ENCODE assay signal across 23 mouse cellular contexts in the genomic region with DNA sequence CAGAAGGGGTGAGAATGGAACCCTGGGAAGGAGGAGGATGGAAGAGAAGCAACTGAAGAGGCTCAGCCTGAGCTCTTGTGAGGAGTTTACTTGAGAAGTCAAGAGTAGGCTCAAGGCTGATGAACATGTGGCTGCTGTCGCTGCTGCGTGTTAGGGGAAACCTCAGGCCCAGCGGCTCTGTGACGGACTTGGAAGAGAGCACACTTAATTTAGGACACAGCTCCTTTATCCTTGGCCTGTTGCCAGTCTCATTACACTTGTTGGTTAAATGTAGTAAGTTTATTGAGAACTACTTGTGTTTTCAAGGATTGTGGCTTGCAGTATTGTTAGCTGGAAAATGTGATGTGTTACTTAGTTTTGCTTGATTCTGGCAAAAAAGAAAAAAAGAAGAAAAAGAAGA. TPM values are rescaled to one million over a fixed set of nuclear protein-coding genes. Genes with fewer than 3 reads are reported as not detected.
A peak's percentile ranks its signal among the peaks of the same experiment; 100 is the strongest.
DNase-seq lines count a peak whose midpoint lies in the region; ATAC-seq and TF ChIP-seq lines count a peak whose summit lies in the region.
"Had no signal": no experiment of that assay in that cellular context is flagged by ENCODE, and none has a peak within 500 bp of the region (broad histone marks: within the 10 kb centered on the region; RNA-seq: fewer than 3 reads in every experiment).

No protein-coding gene starts in this region.

- 66% methylated on average over 4 of the region's 4 CpGs for WGBS in limb, embryonic 14.5 days
- 95% methylated on average over 4 of the region's 4 CpGs for WGBS in limb, embryonic 10.5 days

- intact Hi-C loops in heart, postnatal 25 days (cut with DNase I), result loop anchor here (10.0 kb wide), 1 partner anchor 1298 kb away; no protein-coding TSS in a partner anchor

- peak; percentile 69 for DNase-seq in heart, adult 11 months
- no peak for DNase-seq in heart, postnatal 25 days (ENCODE audit: low spot score)
- DNase-seq in limb, embryonic 14.5 days (ENCODE audit: low spot score), result peak; percentile 8
- DNase-seq in limb, embryonic 10.5 days (ENCODE audit: low spot score), result no peak
- DNase-seq in retina, adult 2 months (ENCODE audit: low read depth, low spot score), result peak; percentile 9
- DNase-seq in retina, embryonic 14.5 days (ENCODE audit: low spot score), result no peak
- DNase-seq: adrenal gland, postnatal 36 days; cerebellum, postnatal 14 days; heart, postnatal 36 days; kidney, postnatal 25 days; liver, embryonic 13.5 days; lung, adult 18-20 months; lung, postnatal 10 days; right cerebral cortex, postnatal 14 days; thymus, postnatal 4 days had no signal

- H3K36me3 ChIP-seq in limb, embryonic 14.5 days (ENCODE audit: control insufficient read depth, insufficient read depth, low read length), result peaks cover 92% of the 10 kb centered on the region
- H3K36me3 ChIP-seq in limb, embryonic 10.5 days, result peaks cover 98% of the 10 kb centered on the region

- no peak for TF ChIP-seq POLR2A in limb, embryonic 14.5 days (IDR thresholded peaks at IDR 0.05; ENCODE audit: borderline replicate concordance, extremely low read depth, insufficient read depth, insufficient read length)

- ATAC-seq in limb, embryonic 14.5 days (ENCODE audit: low FRiP score, low read depth), result no peak
- no peak for ATAC-seq in megakaryocyte progenitor cell, adult 5-6 weeks (replicated peaks; ENCODE audit: poor library complexity)
- ATAC-seq: CD4-positive, CD25-positive, alpha-beta regulatory T cell, adult 4 months; forebrain, embryonic 15.5 days; intestine, postnatal 0 days had no signal

- H3K9ac ChIP-seq in limb, embryonic 14.5 days (ENCODE audit: low read depth, low read length, severe bottlenecking), result no peak overlapping the region
- H3K9ac ChIP-seq: forebrain, embryonic 15.5 days; heart, embryonic 15.5 days; hindbrain, embryonic 13.5 days; limb, embryonic 15.5 days; liver, embryonic 13.5 days had no signal

- 0 out of 2 replicates have a peak overlapping the region, but pooled peaks have one; percentile 8 for H3K27ac ChIP-seq in limb, embryonic 14.5 days (replicated peaks; ENCODE audit: low read depth, low read length)
- H3K27ac ChIP-seq in limb, embryonic 10.5 days, result no peak overlapping the region
- H3K27ac ChIP-seq: forebrain, embryonic 15.5 days; heart, embryonic 15.5 days; hindbrain, embryonic 13.5 days; limb, embryonic 15.5 days; liver, embryonic 13.5 days; midbrain, embryonic 10.5 days had no signal

- no peak overlapping the region for H3K4me3 ChIP-seq in limb, embryonic 14.5 days (replicated peaks; ENCODE audit: low read length)
- H3K4me3 ChIP-seq in limb, embryonic 10.5 days, result no peak overlapping the region
- H3K4me3 ChIP-seq: forebrain, embryonic 15.5 days; heart, embryonic 15.5 days; hindbrain, embryonic 13.5 days; limb, embryonic 15.5 days; liver, embryonic 13.5 days; midbrain, embryonic 10.5 days had no signal

- H3K4me1 ChIP-seq in limb, embryonic 14.5 days (ENCODE audit: control insufficient read depth, insufficient read depth, low read length), result no peaks in the 10 kb centered on the region
- no peaks in the 10 kb centered on the region for H3K4me1 ChIP-seq in limb, embryonic 10.5 days
- H3K4me1 ChIP-seq: forebrain, embryonic 15.5 days; heart, embryonic 15.5 days; hindbrain, embryonic 13.5 days; limb, embryonic 15.5 days; liver, embryonic 13.5 days had no signal

- H3K9me3 ChIP-seq in limb, embryonic 14.5 days (ENCODE audit: control insufficient read depth, low read length), result no peaks in the 10 kb centered on the region
- H3K9me3 ChIP-seq in limb, embryonic 10.5 days (replicated peaks), result no peaks in the 10 kb centered on the region
- H3K9me3 ChIP-seq: forebrain, embryonic 15.5 days; heart, embryonic 15.5 days; hindbrain, embryonic 13.5 days; limb, embryonic 15.5 days; liver, embryonic 13.5 days; midbrain, embryonic 10.5 days had no signal

- no peaks in the 10 kb centered on the region for H3K27me3 ChIP-seq in limb, embryonic 14.5 days (ENCODE audit: control insufficient read depth, insufficient read depth, low read length)
- H3K27me3 ChIP-seq in limb, embryonic 10.5 days (ENCODE audit: low read depth, poor library complexity, severe bottlenecking), result no peaks in the 10 kb centered on the region
- H3K27me3 ChIP-seq: forebrain, embryonic 15.5 days; heart, embryonic 15.5 days; hindbrain, embryonic 13.5 days; limb, embryonic 15.5 days; liver, embryonic 13.5 days had no signal

- no peak overlapping the region for H3K4me2 ChIP-seq in limb, embryonic 14.5 days (replicated peaks; ENCODE audit: low read depth, low read length, severe bottlenecking)
- H3K4me2 ChIP-seq: forebrain, embryonic 15.5 days; heart, embryonic 15.5 days; hindbrain, embryonic 13.5 days; limb, embryonic 15.5 days; liver, embryonic 13.5 days had no signal

RNA-seq across cellular contexts. Expression of gene Itgae, which starts 13.7 kb away (rescaled TPM):
- under 1 TPM; 0.08 to 0.16 TPM for total RNA-seq in heart, postnatal 25 days (2021)
- 0.12 and 0.15 TPM in 2 replicates for polyA plus RNA-seq in limb, embryonic 14.5 days (2012; rRNA removed)
- 0.35 and 0.37 TPM in 2 replicates for polyA plus RNA-seq in limb, embryonic 14.5 days (2014; fragmentation: Nextera tagmentation; extraction: Ambion mirVana)
- 0.48 and 0.58 TPM in 2 replicates for polyA plus RNA-seq in limb, embryonic 10.5 days (2016; fragmentation: Nextera tagmentation; extraction: Ambion mirVana)
- total RNA-seq in megakaryocyte progenitor cell, adult 5-6 weeks (2015), result 0.07 TPM in 1 of 2 replicates, not detected in the other
- 0.20 TPM in 1 of 2 replicates, not detected in the other for total RNA-seq in megakaryocyte progenitor cell, adult 5-6 weeks (2017)

RNA-seq across cellular contexts. Expression of gene Ncbp3, which starts 29.1 kb away (rescaled TPM):
- total RNA-seq in heart, postnatal 25 days (2021), result 1 to 10 TPM; 5.6 to 6.2 TPM
- 6.3 and 7.1 TPM in 2 replicates for polyA plus RNA-seq in limb, embryonic 14.5 days (2012; rRNA removed)
- polyA plus RNA-seq in limb, embryonic 14.5 days (2014; fragmentation: Nextera tagmentation; extraction: Ambion mirVana), result 10.1 and 11.7 TPM in 2 replicates
- 13.5 and 14.7 TPM in 2 replicates for polyA plus RNA-seq in limb, embryonic 10.5 days (2016; fragmentation: Nextera tagmentation; extraction: Ambion mirVana)
- 9.6 and 10.2 TPM in 2 replicates for total RNA-seq in megakaryocyte progenitor cell, adult 5-6 weeks (2015)
- total RNA-seq in megakaryocyte progenitor cell, adult 5-6 weeks (2017), result 12.7 and 15.1 TPM in 2 replicates

RNA-seq across cellular contexts. Expression of gene Camkk1, which starts 57.9 kb away (rescaled TPM):
- total RNA-seq in heart, postnatal 25 days (2021), result 1 to 10 TPM in 1 of 2 experiments, under 1 TPM in 1; 0.95 to 1.2 TPM
- polyA plus RNA-seq in limb, embryonic 14.5 days (2012; rRNA removed), result 11.1 and 11.4 TPM in 2 replicates
- polyA plus RNA-seq in limb, embryonic 14.5 days (2014; fragmentation: Nextera tagmentation; extraction: Ambion mirVana), result 5.5 and 5.8 TPM in 2 replicates
- 3.6 and 6.3 TPM in 2 replicates for polyA plus RNA-seq in limb, embryonic 10.5 days (2016; fragmentation: Nextera tagmentation; extraction: Ambion mirVana)
- 0.35 and 0.59 TPM in 2 replicates for total RNA-seq in megakaryocyte progenitor cell, adult 5-6 weeks (2015)
- total RNA-seq in megakaryocyte progenitor cell, adult 5-6 weeks (2017), result 1.2 and 1.4 TPM in 2 replicates

Comparison
In these comparisons a context has a peak if more than half of its experiments do, and no peak if none do; other contexts are left out.
1. DNase-seq: peak in heart, adult 11 months (single experiment), limb, embryonic 14.5 days (single experiment) and retina, adult 2 months (single experiment); none in heart, postnatal 25 days (single experiment), limb, embryonic 10.5 days (single experiment) and retina, embryonic 14.5 days (single experiment).